Mouse (Mus musculus): ENCODE results near the gene Sap30bp. TPM values are rescaled to one million over a fixed set of nuclear protein-coding genes. Genes with fewer than 3 reads are reported as not detected.

The Sap30bp gene
- polyA plus RNA-seq, 1 experiment, result not detected

- H3K27ac ChIP-seq (ENCODE audit: insufficient read depth, low read depth, low read length), result no peak overlapping the region
- 87% methylated on average over 15 of the region's 15 CpGs for WGBS
- no peaks in the 10 kb centered on the region for H3K4me1 ChIP-seq (ENCODE audit: control insufficient read depth, insufficient read depth, low read length)
- no peak overlapping the region for H3K4me3 ChIP-seq (ENCODE audit: insufficient read depth, low read depth, low read length)
- TF ChIP-seq POLR2A (IDR thresholded peaks at IDR 0.05; ENCODE audit: insufficient read depth, low read depth, low read length) (no peak), CTCF (IDR thresholded peaks at IDR 0.05; ENCODE audit: insufficient read depth, low read depth, low read length) (no peak)
Observed at GRCm38 (mm10) chr11:115982472-115982871, 49.4 kb downstream of the Sap30bp start.

GRCm38 (mm10) chr11:115983291-115983690 lies 50.2 kb downstream of the Sap30bp start:
- WGBS, result 87% methylated on average over 8 of the region's 8 CpGs
- H3K27ac ChIP-seq (ENCODE audit: insufficient read depth, low read depth, low read length), result no peak overlapping the region
- H3K4me1 ChIP-seq (ENCODE audit: control insufficient read depth, insufficient read depth, low read length), result no peaks in the 10 kb centered on the region
- no peak overlapping the region for H3K4me3 ChIP-seq (ENCODE audit: insufficient read depth, low read depth, low read length)
- TF ChIP-seq CTCF (IDR thresholded peaks at IDR 0.05; ENCODE audit: insufficient read depth, low read depth, low read length), result no peak
- no peak for TF ChIP-seq POLR2A (IDR thresholded peaks at IDR 0.05; ENCODE audit: insufficient read depth, low read depth, low read length)

DNA sequence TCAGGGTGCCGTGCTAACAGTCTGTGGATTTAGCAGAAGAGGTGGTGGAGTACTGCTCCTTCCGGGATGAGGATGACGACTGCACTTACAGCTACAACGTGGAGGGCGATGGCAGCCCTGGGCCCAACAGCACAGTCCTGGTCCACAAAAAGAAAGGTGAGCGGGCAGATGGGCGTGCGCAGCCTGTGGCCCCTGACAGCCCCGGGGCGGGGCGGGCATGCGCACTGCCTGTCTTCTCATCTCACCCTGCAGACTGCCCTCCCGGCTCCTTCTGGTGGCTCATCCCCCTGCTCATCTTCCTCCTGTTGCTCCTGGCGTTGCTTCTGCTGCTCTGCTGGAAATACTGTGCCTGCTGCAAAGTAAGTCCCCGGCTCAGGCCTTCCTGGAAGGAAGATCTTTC lies 56.6 kb downstream of the Sap30bp start:
- 47% methylated on average over 15 of the region's 15 CpGs for WGBS
- Histone ChIP-seq H3K27ac (ENCODE audit: insufficient read depth, low read depth, low read length) (no peak overlapping the region), H3K4me1 (ENCODE audit: control insufficient read depth, insufficient read depth, low read length) (no peaks in the 10 kb centered on the region), H3K4me3 (ENCODE audit: insufficient read depth, low read depth, low read length) (no peak overlapping the region)
- TF ChIP-seq POLR2A (IDR thresholded peaks at IDR 0.05; ENCODE audit: insufficient read depth, low read depth, low read length), result no peak
- no peak for TF ChIP-seq CTCF (IDR thresholded peaks at IDR 0.05; ENCODE audit: insufficient read depth, low read depth, low read length)

GRCm38 (mm10) chr11:115992098-115992497 lies 59.0 kb downstream of the Sap30bp start:
- WGBS, result 49% methylated on average over 4 of the region's 4 CpGs
- H3K4me1 ChIP-seq (ENCODE audit: control insufficient read depth, insufficient read depth, low read length), result no peaks in the 10 kb centered on the region
- TF ChIP-seq POLR2A (IDR thresholded peaks at IDR 0.05; ENCODE audit: insufficient read depth, low read depth, low read length) (no peak), CTCF (IDR thresholded peaks at IDR 0.05; ENCODE audit: insufficient read depth, low read depth, low read length) (no peak)
- H3K27ac ChIP-seq (ENCODE audit: insufficient read depth, low read depth, low read length), result no peak overlapping the region
- no peak overlapping the region for H3K4me3 ChIP-seq (ENCODE audit: insufficient read depth, low read depth, low read length)

GRCm38 (mm10) chr11:115995256-115995655 lies 62.2 kb downstream of the Sap30bp start:
- no peak overlapping the region for H3K27ac ChIP-seq (ENCODE audit: insufficient read depth, low read depth, low read length)
- no peaks in the 10 kb centered on the region for H3K4me1 ChIP-seq (ENCODE audit: control insufficient read depth, insufficient read depth, low read length)
- WGBS, result 91% methylated on average over 3 of the region's 3 CpGs
- no peak overlapping the region for H3K4me3 ChIP-seq (ENCODE audit: insufficient read depth, low read depth, low read length)
- TF ChIP-seq CTCF (IDR thresholded peaks at IDR 0.05; ENCODE audit: insufficient read depth, low read depth, low read length), result no peak
- no peak for TF ChIP-seq POLR2A (IDR thresholded peaks at IDR 0.05; ENCODE audit: insufficient read depth, low read depth, low read length)

DNA sequence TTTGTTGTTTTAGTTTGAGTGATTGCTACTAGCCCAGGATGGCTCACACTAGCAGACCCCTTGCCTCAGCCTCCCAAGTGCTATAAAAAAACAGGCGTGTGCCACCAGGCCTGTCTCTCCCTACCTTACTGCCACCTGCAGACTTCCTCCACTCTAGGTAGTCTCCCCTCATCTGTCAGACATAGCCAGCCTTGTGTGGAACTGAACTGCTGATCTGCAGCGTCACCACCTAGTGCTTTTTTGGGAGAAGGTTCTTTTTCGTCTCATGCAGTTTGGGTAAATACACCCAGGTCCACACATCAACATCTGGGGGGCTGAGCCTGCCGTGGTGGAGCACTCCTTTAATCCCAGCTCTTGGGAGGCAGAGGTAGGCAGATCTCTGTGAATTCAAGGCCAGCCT lies 64.0 kb downstream of the Sap30bp start:
- WGBS, result 86% methylated on average over 4 of the region's 4 CpGs
- H3K4me3 ChIP-seq (ENCODE audit: insufficient read depth, low read depth, low read length), result no peak overlapping the region
- TF ChIP-seq CTCF (IDR thresholded peaks at IDR 0.05; ENCODE audit: insufficient read depth, low read depth, low read length) (no peak), POLR2A (IDR thresholded peaks at IDR 0.05; ENCODE audit: insufficient read depth, low read depth, low read length) (no peak)
- no peaks in the 10 kb centered on the region for H3K4me1 ChIP-seq (ENCODE audit: control insufficient read depth, insufficient read depth, low read length)
- H3K27ac ChIP-seq (ENCODE audit: insufficient read depth, low read depth, low read length), result no peak overlapping the region

DNA sequence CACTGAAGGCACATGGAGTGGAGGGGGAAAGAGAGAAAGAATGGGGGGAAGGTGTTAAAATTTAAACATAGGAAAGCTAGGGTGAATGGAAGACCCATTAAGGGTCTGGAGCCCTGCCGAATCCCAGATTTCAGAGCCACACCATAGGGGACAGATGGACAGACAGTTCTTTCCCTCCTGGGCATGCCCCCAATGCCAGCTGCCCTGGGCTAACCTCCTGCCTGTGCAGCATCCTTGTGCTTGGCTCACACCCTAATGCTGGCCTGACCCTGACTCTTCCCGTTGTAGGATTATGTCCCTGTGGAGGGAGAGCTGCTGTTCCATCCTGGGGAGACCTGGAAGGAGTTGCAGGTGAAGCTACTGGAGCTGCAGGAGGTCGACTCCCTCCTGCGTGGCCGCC lies 64.6 kb downstream of the Sap30bp start:
- WGBS, result 80% methylated on average over 5 of the region's 5 CpGs
- no peak overlapping the region for H3K27ac ChIP-seq (ENCODE audit: insufficient read depth, low read depth, low read length)
- TF ChIP-seq POLR2A (IDR thresholded peaks at IDR 0.05; ENCODE audit: insufficient read depth, low read depth, low read length), result no peak
- TF ChIP-seq CTCF (IDR thresholded peaks at IDR 0.05; ENCODE audit: insufficient read depth, low read depth, low read length), result no peak
- H3K4me3 ChIP-seq (ENCODE audit: insufficient read depth, low read depth, low read length), result no peak overlapping the region
- no peaks in the 10 kb centered on the region for H3K4me1 ChIP-seq (ENCODE audit: control insufficient read depth, insufficient read depth, low read length)

- H3K27ac ChIP-seq (ENCODE audit: insufficient read depth, low read depth, low read length), result no peak overlapping the region
- H3K4me1 ChIP-seq (ENCODE audit: control insufficient read depth, insufficient read depth, low read length), result no peaks in the 10 kb centered on the region
- 79% methylated on average over 7 of the region's 7 CpGs for WGBS
- no peak overlapping the region for H3K4me3 ChIP-seq (ENCODE audit: insufficient read depth, low read depth, low read length)
- TF ChIP-seq POLR2A (IDR thresholded peaks at IDR 0.05; ENCODE audit: insufficient read depth, low read depth, low read length), result no peak
- TF ChIP-seq CTCF (IDR thresholded peaks at IDR 0.05; ENCODE audit: insufficient read depth, low read depth, low read length), result no peak
Observed at GRCm38 (mm10) chr11:115999027-115999426, 65.9 kb downstream of the Sap30bp start.

DNA sequence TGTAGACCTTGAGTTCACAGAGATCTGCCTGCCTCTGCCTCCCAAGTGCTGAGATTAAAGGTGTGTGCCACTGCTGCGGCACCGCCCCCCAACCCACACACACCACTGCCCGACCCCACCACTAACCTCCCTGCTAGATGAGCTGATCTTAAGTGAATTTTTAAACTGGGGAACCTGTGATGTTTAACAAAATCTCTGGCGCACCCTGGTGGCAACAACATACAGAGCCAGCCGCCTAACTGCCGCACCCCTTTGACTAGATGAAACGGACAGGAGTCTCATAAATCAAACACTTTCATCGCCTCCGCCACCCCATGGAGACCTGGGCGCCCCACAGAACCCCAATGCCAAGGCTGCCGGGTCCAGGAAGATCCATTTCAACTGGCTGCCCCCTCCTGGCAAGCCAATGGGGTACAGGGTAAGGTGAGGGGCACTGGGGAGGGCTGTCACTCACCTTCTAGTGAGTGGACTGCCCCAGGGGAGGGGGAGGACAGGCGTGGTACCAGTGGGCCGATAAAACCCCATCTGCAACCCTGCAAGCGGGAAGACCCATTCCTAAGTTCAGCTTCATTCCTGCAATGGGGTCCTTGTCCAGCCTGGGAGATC lies 66.6 kb downstream of the Sap30bp start:
- peaks cover 2% of the 10 kb centered on the region for H3K4me1 ChIP-seq (ENCODE audit: control insufficient read depth, insufficient read depth, low read length)
- H3K4me3 ChIP-seq (ENCODE audit: insufficient read depth, low read depth, low read length), result no peak overlapping the region
- H3K27ac ChIP-seq (ENCODE audit: insufficient read depth, low read depth, low read length), result no peak overlapping the region
- TF ChIP-seq POLR2A (IDR thresholded peaks at IDR 0.05; ENCODE audit: insufficient read depth, low read depth, low read length) (no peak), CTCF (IDR thresholded peaks at IDR 0.05; ENCODE audit: insufficient read depth, low read depth, low read length) (peak; percentile 44)
- 15% methylated on average over 14 of the region's 14 CpGs for WGBS

- H3K4me1 ChIP-seq (ENCODE audit: control insufficient read depth, insufficient read depth, low read length), result peaks cover 11% of the 10 kb centered on the region
- TF ChIP-seq POLR2A (IDR thresholded peaks at IDR 0.05; ENCODE audit: insufficient read depth, low read depth, low read length), result no peak
- TF ChIP-seq CTCF (IDR thresholded peaks at IDR 0.05; ENCODE audit: insufficient read depth, low read depth, low read length), result no peak
- 45% methylated on average over 10 of the region's 10 CpGs for WGBS
- no peak overlapping the region for H3K4me3 ChIP-seq (ENCODE audit: insufficient read depth, low read depth, low read length)
- no peak overlapping the region for H3K27ac ChIP-seq (ENCODE audit: insufficient read depth, low read depth, low read length)
Observed at GRCm38 (mm10) chr11:116000607-116001006, 67.5 kb downstream of the Sap30bp start.

Measured in olfactory bulb, adult 2 months (tissue).